Mouse (Mus musculus) spleen, postnatal 4 days (tissue): ENCODE data around the gene Dtnb.
"Not testable (repeated sequence)": the region's sequence is repeated elsewhere in the genome, so short reads cannot be mapped to it uniquely, and the experiment has no call there.

Experiments used
- DNase-seq, 2 experiments: peaks; one replicate each; pipeline ENCODE4 v3.0.0; 2022; ENCODE audit warnings: low spot score in 2 of 2

Gene Dtnb

DNA sequence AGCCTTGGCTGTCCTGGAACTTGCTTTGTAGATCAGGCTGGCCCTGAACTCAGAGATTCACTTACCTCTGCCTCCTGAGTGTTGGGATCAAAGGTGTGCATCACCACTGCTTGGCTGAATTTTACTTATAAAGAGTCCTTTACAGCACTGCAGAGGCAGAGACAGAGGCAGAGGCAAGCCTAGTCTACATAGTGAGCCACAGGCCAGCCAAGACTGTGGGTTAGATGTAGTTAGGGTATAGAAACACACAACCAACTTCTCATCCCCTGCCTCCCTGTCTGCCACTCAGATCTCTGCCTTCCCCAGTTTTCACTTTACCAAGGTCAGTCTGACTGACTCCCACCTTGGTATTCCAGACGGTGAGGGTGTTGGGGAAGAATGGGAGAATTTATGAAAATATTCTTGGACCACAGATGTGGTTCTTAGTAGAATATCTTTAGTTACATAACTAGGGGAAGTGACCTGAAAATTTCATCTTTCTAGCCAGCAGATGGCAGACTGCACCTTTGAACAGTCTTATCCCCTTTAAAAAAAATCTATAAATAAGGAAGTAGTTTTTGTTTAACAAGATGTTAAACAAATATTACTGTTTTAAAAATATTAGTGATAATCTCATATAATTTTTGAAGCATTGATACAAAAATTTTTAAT lies 88.9 kb downstream of the Dtnb start:
- DNase-seq: no peak

DNA sequence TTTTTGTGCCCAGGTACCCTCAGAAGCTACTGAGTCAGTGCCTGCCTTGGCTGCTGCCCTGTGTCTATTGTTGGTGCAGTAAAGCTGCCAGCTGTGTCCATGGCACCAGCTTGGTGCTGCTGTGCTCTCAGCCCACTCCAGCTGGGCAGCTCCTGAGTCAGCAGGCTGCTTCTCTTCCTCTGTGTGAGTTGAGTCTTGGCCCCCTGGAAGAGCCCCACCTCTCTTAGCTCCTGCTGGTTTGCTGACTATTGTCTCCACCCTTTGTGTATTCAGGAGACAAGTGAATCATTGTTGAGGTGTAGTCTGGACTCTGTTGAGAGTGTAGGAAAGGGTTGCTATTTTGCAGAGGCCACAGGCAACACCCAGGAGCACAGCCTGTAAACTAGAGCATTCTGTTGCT lies 90.5 kb downstream of the Dtnb start:
- no peak for DNase-seq

DNA sequence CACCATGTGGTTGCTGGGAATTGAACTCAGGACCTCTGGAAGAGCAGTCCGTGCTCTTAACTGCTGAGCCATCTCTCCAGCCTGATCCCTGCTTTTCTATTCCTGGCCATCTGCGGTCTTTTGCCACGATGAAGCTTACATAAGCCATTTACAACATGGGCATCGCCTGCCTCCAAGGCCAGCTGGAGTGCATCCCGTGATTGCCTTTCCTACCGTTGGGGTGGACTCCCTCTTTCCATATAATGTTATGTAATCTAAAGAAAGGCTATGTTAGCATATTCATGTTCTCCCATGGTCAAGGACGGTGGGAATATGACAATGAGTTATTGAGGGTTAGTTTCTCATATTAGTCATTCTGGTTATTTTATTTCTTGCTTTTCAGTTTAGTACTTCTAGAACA lies 91.2 kb downstream of the Dtnb start:
- no peak for DNase-seq

DNA sequence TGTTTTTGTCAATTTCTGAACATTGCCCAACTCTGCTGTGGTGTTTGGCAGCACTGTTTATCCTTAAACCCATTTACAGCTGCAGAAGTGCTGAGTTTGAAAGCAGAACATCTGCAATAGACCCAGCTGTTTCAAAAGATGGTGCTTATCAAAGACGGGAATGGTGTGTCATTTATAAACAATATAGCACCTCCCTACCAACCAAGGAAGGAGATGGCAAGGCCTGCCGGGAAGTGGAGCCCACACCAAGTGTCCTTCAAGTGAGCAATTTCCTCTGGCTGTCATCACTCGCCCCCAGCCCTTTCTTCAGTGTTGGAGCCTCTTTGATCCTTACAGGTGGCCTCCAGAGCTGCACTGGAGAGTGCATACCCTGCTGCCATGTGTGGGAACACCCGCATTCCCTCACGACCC lies 97.8 kb downstream of the Dtnb start:
- no peak for DNase-seq

DNA sequence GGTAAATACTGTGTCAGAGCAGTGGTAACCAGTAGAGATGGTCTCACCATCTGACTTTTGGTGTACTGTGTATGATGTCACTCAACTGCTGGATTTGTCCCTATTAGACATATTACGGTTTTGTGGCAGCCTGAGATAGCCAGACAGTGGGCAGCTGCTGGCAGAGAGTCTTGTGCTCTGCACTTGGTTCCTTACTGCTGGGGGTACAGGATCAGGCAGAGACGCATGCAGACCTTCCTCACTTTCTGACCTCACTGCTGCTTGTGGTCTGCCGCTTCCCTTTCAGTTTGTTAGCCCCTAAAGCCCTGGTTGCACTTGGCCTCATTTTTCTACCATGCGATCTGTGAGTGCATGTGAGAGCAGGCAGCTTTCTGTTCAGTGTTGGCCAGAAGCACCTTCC lies 98.9 kb downstream of the Dtnb start:
- DNase-seq: no peak

DNA sequence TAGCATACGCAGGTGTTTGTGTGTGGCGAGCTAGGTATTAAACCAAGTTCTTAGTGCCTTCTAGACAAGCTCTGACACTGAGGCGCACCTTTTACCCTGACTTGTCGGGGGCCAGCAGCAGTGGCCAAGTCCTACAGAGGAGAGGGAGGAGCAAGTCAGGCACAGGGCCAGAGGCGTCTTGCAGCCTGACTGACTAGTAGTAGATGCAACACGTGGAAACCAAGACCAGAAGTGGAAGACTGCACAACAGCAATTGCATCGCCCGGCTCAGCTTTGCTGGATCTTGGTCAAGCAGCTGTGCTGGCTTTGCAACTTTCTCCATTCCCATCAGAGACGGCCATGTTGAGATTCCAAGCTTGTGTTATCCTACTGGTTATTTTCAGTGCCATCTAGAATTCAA lies 100.6 kb downstream of the Dtnb start:
- no peak for DNase-seq

DNA sequence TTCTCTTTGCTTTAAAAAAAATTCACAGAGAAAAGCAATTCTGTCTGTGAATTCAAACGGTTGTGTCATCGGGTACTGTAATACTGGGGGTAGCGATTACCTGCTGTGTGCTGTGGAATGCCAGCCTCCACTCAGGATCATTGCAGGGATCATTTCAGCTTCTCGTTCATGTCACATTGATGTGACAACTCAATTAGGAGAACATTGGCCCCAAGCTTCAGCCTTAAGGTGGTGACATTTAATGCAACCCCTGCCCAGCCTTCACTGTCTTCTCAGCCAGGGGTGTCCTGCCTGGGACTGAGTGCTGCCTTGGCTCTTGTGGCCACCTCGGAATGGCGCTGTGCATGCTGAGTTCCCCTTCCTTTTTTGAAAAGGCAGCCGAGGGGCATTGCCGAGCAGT lies 101.7 kb downstream of the Dtnb start:
- no peak for DNase-seq

DNA sequence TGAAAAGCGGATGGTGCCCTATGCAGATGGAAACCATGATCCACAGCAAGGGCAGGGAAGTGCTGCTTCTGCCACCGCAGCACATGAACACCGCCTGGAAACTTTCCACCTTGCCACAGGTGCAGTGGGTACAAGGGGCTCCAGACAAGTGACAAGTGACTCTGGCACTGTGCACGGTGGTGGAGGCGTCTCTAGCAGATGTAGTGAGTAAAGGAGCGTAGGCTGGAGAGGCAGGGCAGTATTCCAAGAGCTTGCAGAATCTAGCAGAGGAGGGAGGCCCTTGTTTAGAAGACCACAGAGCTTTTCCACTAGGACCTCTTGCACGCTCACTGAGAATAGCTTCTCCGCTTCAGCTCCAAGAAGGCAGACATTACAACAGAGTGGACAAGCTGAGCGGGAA lies 102.7 kb downstream of the Dtnb start:
- no peak for DNase-seq

DNA sequence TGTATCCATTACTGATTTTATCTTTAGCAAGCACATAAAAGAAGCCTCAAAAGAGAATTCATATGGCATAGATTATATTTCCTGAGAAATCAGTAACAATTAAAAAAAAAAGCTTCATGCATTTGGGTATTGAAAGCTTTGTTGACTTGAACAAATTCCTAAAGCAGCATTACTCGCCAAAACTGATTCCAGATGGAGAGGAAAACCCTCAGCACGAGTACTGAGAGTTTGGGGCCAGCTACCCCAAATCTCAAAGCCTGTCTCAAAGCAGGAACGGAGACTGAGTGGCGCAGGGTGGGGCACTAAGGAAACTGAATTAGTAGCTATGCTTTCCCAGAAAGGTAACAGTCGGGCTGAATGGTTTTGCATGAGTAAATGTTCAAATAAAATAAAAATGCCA lies 108.5 kb downstream of the Dtnb start:
- no peak for DNase-seq

DNA sequence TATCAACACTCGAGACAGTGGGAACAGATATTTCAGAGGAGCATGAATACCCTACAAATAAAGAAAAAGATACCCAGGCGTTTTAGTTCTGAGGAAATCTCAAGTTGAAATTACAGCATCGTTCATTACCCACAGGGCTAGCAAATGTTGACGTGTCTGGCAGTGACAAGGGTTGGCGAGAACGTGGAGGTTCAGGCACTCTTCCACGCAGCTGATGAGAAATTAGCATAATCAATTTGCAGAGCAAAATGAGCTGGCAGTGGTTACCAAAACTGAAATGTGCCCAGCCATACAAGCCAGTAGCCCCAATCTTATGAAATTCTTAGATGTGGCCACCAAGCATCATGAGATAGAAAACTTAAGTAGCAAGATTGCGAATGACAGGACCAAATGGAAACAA lies 110.9 kb downstream of the Dtnb start:
- no peak for DNase-seq

DNA sequence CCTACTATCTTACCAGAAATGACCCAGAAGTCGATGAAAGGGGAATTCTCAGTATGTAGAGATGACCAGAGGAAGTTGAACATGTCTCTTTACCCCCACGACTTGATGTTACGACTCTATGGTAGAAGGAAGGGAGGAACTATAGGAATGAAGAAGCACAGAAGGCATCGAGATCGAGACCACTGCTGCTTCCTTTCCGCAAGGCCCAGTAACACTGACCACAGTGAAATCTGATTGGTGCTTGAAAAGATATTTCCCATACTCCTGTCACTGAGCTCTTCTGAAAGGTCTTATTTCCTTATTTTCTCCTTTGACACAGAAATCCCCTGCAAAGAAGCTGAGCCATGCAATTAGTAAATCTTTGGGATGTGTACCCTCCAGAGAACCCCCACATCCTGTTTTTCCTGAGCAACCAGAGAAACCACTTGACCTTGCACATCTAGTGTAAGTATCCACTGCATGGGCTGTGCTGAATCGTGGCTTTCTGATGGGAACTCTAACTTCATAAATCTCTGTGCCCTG lies 114.3 kb downstream of the Dtnb start:
- DNase-seq: no peak

DNA sequence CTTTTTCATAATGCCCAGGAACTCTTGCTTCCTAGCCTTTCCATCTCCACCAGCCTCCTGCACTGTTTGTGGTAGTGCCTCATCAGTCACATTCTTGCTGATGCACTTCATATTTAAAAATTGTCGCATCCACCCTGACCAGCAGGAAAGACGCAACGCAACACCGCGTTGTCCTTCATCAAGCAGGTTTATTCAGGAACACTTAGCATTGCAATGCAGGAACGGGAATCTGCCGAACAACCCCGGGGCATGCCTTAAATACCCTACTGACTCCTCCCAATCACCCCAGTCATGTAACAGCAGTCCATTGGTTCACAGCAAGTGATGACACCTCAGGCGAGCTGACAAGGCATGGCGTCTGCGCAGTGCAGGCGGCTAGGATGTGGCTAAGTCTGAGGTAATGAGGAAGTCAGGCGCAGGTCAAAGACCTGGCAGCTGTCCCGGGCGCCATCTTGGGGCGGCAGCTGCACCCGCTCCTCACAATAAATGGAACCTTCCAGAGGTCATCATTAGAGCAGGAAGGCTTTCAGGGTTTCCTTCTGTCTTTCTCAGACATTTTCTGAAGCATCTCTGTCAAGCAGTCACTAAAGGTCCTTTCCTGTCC lies 118.8 kb downstream of the Dtnb start:
- not testable (repeated sequence) for DNase-seq

DNA sequence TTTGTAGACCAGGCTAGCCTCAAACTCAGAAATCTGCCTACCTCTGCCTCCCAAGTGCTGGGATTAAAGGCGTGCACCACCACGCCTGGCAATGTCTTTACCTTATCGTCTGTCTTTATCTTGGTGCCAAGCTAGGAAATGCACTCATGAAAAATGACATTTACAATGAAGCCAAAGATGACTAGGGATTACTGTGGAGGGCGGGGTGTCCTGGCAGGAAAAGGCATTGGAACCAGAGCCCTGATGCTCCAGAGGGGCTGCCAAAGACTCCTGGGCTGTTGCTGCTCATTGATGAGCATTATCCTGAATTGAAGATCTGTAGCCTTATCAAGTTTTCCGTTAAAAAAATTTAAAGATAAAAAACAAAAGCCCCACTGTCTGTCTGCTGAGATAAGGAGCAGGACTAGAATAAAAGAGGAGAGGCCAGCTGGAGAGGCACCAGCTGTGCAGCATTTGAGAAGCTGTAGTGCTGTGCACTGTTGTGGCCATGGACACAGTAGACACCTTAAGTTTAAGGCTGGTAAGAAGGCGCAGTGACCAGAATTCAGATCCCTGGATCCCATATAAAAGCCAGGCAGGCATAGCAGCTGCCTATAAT lies 120.7 kb downstream of the Dtnb start:
- DNase-seq: no peak

DNA sequence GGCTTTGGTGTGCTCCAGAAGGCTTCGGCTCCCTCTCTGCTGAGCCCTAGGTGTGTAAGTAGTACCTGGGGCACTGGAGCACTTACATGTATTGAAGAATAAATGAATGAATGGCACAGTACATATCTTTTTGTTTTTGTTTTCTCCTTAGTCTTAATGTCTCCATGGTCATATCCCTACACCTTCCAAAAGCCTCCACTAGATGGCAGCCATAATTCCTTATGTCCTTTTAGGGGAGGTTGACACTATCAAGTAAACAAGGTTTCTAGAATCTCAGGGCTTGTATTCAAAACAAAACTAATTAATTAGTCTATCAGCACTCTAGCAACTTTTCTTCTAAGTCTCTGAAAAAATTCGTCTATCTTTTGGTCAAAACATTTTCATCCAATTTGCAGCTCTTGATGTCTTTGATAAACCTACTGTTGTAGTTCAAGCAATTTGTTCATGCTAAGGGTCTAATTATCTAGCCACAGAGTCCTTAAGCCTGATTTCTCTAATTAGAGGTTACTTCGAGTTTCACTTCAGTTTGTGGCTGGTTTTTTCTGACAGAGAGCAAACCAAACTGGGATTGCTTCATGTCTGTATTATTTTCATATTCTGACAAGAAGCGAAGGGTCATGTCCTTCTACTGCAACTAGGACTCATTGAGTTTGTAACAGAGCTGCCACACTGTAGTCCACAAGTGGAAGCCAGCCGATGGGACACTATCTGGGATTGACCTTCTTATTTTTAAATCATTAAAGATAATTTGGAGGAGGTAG lies 123.7 kb downstream of the Dtnb start:
- no peak for DNase-seq

DNA sequence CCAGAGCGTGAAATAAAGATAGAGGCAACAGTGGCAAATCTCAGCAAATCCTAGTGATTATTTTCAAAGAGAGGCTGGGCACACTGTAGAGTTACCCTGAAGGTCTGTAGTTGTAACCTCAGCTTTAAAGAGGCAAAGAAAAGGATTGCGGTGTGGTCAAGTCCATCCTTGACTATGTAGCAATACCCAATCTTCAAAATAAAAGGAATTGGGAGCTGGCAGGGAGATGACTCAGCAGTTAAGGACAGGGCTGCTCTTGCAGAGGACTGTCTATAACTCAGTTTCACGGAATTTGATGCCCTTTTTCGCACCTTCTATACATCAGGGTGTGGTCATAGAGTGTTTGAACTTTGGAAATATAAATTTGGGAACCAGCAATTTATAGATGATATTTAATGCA lies 128.3 kb downstream of the Dtnb start:
- DNase-seq: no peak

DNA sequence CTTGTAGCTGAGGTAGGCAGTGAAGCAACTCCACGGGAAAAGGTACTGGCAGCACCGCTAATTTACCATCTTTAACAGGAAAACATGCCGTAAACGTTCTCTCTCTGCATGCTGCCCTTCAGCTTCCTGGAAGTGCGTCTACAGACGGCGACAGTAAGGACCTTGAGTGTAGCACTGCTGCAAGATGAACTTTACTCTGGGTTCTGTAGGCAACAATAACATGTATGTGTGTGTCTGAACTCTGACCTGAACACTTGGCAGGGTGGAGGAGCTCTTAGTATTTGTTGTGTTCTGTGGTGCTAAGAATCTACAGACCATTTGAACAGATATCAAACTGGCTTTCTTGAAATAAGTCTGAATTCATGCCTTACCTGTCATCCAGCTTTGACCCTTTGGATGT lies 130.7 kb downstream of the Dtnb start:
- no peak for DNase-seq

DNA sequence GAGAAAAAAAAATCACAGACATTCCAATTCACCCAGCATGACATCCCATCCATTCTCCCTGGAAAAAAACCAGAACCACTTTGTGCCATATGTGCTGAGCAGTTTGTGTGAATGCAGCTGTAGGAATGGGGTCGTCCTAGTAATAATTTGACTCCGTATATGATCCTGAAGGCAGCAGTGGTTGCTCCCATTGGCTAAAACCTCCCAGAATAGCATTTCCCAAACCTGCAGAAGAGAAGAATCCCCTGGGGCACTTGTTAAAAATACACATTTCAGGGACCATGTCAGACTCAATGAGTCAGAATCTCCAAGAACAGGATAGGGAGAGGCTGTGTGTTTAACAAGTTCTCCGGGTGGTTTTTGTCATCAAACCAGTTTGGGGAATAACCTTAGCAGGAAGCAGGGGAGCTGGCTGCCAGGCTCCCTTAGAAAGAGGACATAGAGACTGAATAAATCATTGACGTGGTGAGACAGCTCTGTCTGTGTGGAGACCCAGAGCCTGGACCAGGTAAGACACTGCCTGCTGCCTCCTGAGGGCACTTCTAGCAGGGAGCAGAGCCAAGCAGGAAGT lies 147.1 kb downstream of the Dtnb start:
- DNase-seq: no peak

DNA sequence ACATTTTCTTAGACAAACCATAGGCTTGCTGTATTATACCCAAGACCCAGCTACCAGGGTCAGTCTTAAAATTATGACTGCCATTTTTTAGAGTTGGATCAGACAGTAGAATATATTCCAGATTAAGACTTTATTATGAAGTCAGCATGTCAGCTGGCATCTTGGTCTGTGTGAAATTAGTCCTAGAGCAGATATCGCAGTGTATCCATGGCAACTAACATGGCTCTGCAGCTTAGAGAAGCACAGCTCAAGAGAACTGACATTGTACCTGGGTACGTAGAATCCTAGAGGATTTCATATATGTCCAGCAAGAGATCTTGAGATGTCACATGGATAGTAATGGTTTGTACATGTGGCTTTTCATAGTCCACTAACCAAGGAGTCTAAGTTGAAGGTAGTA lies 148.3 kb downstream of the Dtnb start:
- no peak for DNase-seq

DNA sequence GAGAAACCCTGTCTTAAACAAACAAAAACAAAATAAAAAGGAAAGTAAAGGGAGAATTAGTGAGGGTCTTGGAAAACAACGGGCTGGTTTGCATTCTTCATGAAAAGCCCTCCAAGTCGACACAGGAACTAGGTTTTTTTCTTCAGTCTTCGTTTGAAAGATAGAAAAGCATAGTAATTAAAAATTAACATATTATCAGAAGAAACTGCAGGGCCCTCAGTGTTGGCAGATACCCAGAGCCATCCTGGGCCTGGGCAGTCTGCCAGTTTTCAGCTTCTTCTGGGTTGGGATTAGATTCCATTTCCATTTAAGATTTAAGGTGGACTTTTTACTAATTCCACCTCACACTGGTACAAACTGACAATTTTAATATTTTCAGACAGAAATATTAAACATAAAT lies 151.6 kb downstream of the Dtnb start:
- DNase-seq: no peak

DNA sequence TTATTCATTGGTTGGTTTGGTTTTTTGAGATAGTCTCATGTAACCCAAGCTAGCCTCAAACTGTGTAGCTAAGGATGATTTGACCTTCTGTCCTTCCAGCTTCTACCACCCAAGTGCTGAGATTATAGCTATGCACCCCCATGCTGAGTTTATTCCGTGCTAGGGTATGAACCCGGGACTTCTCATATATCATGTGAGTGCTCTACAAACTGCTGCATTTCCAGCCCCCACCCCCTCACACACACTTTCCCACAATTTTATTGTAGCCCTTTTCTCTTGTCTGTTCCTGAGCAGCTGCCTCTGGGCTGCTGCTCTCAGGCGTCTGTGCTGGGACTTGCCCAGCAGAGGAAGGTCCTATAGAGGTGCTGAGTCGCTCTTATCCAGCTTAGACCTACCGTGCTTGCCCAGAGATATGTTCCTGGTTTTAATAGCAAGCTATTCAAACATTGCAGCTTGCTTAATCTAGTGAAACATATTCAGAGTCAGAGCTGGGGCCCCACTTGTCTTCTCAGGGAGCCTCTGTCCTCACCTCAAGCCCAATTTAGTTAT lies 152.7 kb downstream of the Dtnb start:
- no peak for DNase-seq

DNA sequence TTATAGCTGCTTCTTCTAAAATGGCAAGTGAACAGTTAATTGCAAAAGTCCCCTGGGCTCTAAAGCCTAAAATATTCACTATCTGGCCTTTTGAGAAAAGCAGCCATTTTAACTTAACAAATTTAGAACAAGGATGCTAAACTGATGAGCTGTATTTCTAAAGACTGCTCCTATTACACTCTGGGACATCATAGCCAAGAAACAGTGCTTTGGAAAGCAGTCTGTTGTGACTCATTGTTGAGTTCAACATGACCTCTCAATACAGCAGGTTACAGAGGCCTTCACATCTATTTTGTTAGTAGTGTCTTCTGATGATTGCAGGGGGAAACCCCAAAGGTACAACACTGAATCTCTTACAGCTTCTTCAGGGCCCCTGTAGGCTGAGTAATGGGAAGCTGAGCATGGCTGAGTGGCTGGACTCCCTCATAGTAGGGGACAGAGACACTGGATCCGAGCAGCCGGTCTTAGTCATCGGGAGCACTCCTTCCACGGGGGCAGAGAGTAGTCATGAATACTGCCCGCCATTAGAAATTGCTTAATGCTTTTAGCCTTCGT lies 157.4 kb downstream of the Dtnb start:
- DNase-seq: no peak
